Mouse (Mus musculus) ovary, postnatal 36 days (tissue): Measurements from ENCODE around the gene Cdc42ep4.
A peak's percentile ranks its signal among the peaks of the same experiment; 100 is the strongest.

Experiments used
- DNase-seq: peaks from one replicate; pipeline ENCODE4 v3.0.0; 2022; ENCODE audit warnings: low spot score, mixed read lengths

The Cdc42ep4 gene

GRCm38 (mm10) chr11:113725235-113726048 is 26.2 kb downstream of the Cdc42ep4 start:
- DNase-seq, result no peak

- DNase-seq, result no peak
These were observed 29.1 kb downstream of the Cdc42ep4 start for GRCm38 (mm10) chr11:113722405-113723090.

- no peak for DNase-seq
These were observed 33.8 kb downstream of the Cdc42ep4 start for GRCm38 (mm10) chr11:113717767-113718424.

GRCm38 (mm10) chr11:113716132-113716531 is 35.5 kb downstream of the Cdc42ep4 start:
- no peak for DNase-seq

GRCm38 (mm10) chr11:113715078-113715674 is 36.5 kb downstream of the Cdc42ep4 start:
- DNase-seq, result peak; percentile 51

GRCm38 (mm10) chr11:113711061-113711460 is 40.6 kb downstream of the Cdc42ep4 start:
- DNase-seq, result no peak

- DNase-seq, result peak; percentile 40
These were observed 41.4 kb downstream of the Cdc42ep4 start for GRCm38 (mm10) chr11:113710257-113710777.

GRCm38 (mm10) chr11:113709731-113710256 is 41.9 kb downstream of the Cdc42ep4 start, which contains the start of gene Cpsf4l:
Cpsf4l (minus strand) TSS chr11:113710017.
- no peak for DNase-seq

- DNase-seq, result no peak
These were observed 42.4 kb downstream of the Cdc42ep4 start for GRCm38 (mm10) chr11:113709272-113709671.

GRCm38 (mm10) chr11:113708629-113709213 is 43.0 kb downstream of the Cdc42ep4 start:
- DNase-seq, result no peak

GRCm38 (mm10) chr11:113705966-113706652 is 45.6 kb downstream of the Cdc42ep4 start:
- no peak for DNase-seq

GRCm38 (mm10) chr11:113703758-113704157 is 47.9 kb downstream of the Cdc42ep4 start:
- DNase-seq, result peak; percentile 77

- no peak for DNase-seq
These were observed 52.0 kb downstream of the Cdc42ep4 start for GRCm38 (mm10) chr11:113699643-113700042.

- no peak for DNase-seq
These were observed 53.6 kb downstream of the Cdc42ep4 start for GRCm38 (mm10) chr11:113698013-113698545.

GRCm38 (mm10) chr11:113697571-113697970 is 54.1 kb downstream of the Cdc42ep4 start:
- DNase-seq, result no peak

GRCm38 (mm10) chr11:113691851-113692250 is 59.8 kb downstream of the Cdc42ep4 start:
- DNase-seq, result no peak

GRCm38 (mm10) chr11:113691318-113691717 is 60.4 kb downstream of the Cdc42ep4 start:
- DNase-seq, result no peak

GRCm38 (mm10) chr11:113690506-113690905 is 61.2 kb downstream of the Cdc42ep4 start:
- no peak for DNase-seq

- DNase-seq, result no peak
These were observed 64.7 kb downstream of the Cdc42ep4 start for GRCm38 (mm10) chr11:113687031-113687430.

- DNase-seq, result no peak
These were observed 66.8 kb downstream of the Cdc42ep4 start for GRCm38 (mm10) chr11:113684707-113685426.
